Mouse (Mus musculus) kidney, embryonic 14.5 days (tissue): ENCODE data around the gene 3110082J24Rik. TPM values are rescaled to one million over a fixed set of nuclear protein-coding genes. Genes with fewer than 3 reads are reported as not detected.
A peak's percentile ranks its signal among the peaks of the same experiment; 100 is the strongest.

Experiments
- ATAC-seq: fragments of 200-750 bp; cut with Nextera tagmentation; 2 replicates; pipeline ENCODE4 v1.8.0; 2017; ENCODE audit warnings: moderate number of reproducible peaks, mild to moderate bottlenecking, moderate TSS enrichment, moderate library complexity; ENCODE audit not compliant: low FRiP score, low TSS enrichment
- H3K27ac ChIP-seq: fragments of 300-500 bp; sonication (generic); 2 replicates; pipeline ENCODE4 v1.5.1; 2014; ENCODE audit warnings: low read depth, mild to moderate bottlenecking, low read length, moderate library complexity, mixed read lengths
- H3K27me3 ChIP-seq: fragments of 300-500 bp; sonication (generic); 2 replicates; pipeline ENCODE4 v1.6.1; 2014; ENCODE audit warnings: mild to moderate bottlenecking, low read length; ENCODE audit not compliant: control insufficient read depth, insufficient read depth
- H3K36me3 ChIP-seq: fragments of 300-500 bp; sonication (generic); 2 replicates; pipeline ENCODE4 v1.6.1; 2014; ENCODE audit warnings: low read length, mixed read lengths; ENCODE audit not compliant: control insufficient read depth, insufficient read depth
- H3K4me1 ChIP-seq: fragments of 300-500 bp; sonication (generic); 2 replicates; pipeline ENCODE4 v1.6.1; 2014; ENCODE audit warnings: low read length, mixed read lengths; ENCODE audit not compliant: control insufficient read depth, insufficient read depth
- H3K4me2 ChIP-seq: fragments of 300-500 bp; sonication (generic); replicated peaks from 2 replicates; pipeline ENCODE4 v1.6.1; 2014; ENCODE audit warnings: low read depth, mild to moderate bottlenecking, low read length
- H3K4me3 ChIP-seq: fragments of 300-500 bp; sonication (generic); 2 replicates; pipeline ENCODE4 v1.5.1; 2014; ENCODE audit warnings: mild to moderate bottlenecking, low read length
- H3K9ac ChIP-seq: fragments of 300-500 bp; sonication (generic); 2 replicates; pipeline ENCODE4 v1.6.1; 2014; ENCODE audit warnings: low read depth, mild to moderate bottlenecking, low read length, moderate library complexity
- H3K9me3 ChIP-seq: fragments of 300-500 bp; sonication (generic); 2 replicates; pipeline ENCODE4 v1.6.1; 2016; ENCODE audit warnings: low read length; ENCODE audit not compliant: control insufficient read depth
- WGBS: fragments of 180-500 bp; shearing (Covaris S2); extraction: QIAGEN DNeasy Blood & Tissue Kit; methylation state at CpG from one replicate; pipeline ENCODE4 v1.1.7; 2014; 5-methylcytosine and 5-hydroxymethylcytosine counted together
- polyA plus RNA-seq: library from polyadenylated mRNA; unstranded; fragments of >200 nt; fragmentation: Nextera tagmentation; extraction: Ambion mirVana; gene quantifications from 2 replicates; pipeline ENCODE4 v1.2.1, GENCODE M21; 2014

3110082J24Rik gene
- polyA plus RNA-seq, 1 experiment from 2014 or later: not detected

GRCm38 (mm10) chr5:30125587-30125986, 19.7 kb upstream of the 3110082J24Rik start:
- Histone ChIP-seq H3K4me3 (no peak overlapping the region), H3K36me3 (peaks cover 95% of the 10 kb centered on the region), H3K4me2 (no peak overlapping the region), H3K4me1 (no peaks in the 10 kb centered on the region), H3K9ac (no peak overlapping the region), H3K27ac (no peak overlapping the region), H3K9me3 (no peaks in the 10 kb centered on the region), H3K27me3 (no peaks in the 10 kb centered on the region)
- WGBS: 56% methylated on average over 5 of the region's 5 CpGs
- ATAC-seq: no peak

- Histone ChIP-seq H3K4me2 (no peak overlapping the region), H3K9me3 (no peaks in the 10 kb centered on the region), H3K27me3 (no peaks in the 10 kb centered on the region), H3K9ac (no peak overlapping the region), H3K4me3 (no peak overlapping the region), H3K36me3 (peaks cover 93% of the 10 kb centered on the region), H3K27ac (no peak overlapping the region), H3K4me1 (no peaks in the 10 kb centered on the region)
- 94% methylated on average over 6 of the region's 6 CpGs for WGBS
- ATAC-seq: no peak
Observed at GRCm38 (mm10) chr5:30122481-30122880, 16.6 kb upstream of the 3110082J24Rik start.

GRCm38 (mm10) chr5:30120106-30120505, 14.2 kb upstream of the 3110082J24Rik start:
- no peak for ATAC-seq
- no peaks in the 10 kb centered on the region for H3K4me1 ChIP-seq
- peaks cover 70% of the 10 kb centered on the region for H3K36me3 ChIP-seq
- no peak overlapping the region for H3K27ac ChIP-seq
- no peaks in the 10 kb centered on the region for H3K9me3 ChIP-seq
- H3K4me2 ChIP-seq: no peak overlapping the region
- H3K4me3 ChIP-seq: no peak overlapping the region
- H3K27me3 ChIP-seq: 0 out of 2 replicates have a peak, but pooled peaks cover 3% of the 10 kb centered on the region
- H3K9ac ChIP-seq: no peak overlapping the region
- 86% methylated on average over 7 of the region's 7 CpGs for WGBS

- Histone ChIP-seq H3K4me1 (no peaks in the 10 kb centered on the region), H3K27ac (peak overlapping the region; percentile 42; the same call in 1 of the 2 replicates), H3K4me3 (no peak overlapping the region), H3K27me3 (peaks cover 9% of the 10 kb centered on the region), H3K9me3 (no peaks in the 10 kb centered on the region), H3K4me2 (no peak overlapping the region), H3K36me3 (peaks cover 61% of the 10 kb centered on the region), H3K9ac (no peak overlapping the region)
- WGBS: 67% methylated on average over 6 of the region's 6 CpGs
- ATAC-seq: no peak
Observed at GRCm38 (mm10) chr5:30119163-30119562, 13.3 kb upstream of the 3110082J24Rik start.

- no peak for ATAC-seq
- Histone ChIP-seq H3K4me1 (no peaks in the 10 kb centered on the region), H3K27me3 (peaks cover 13% of the 10 kb centered on the region), H3K9me3 (no peaks in the 10 kb centered on the region), H3K4me2 (no peak overlapping the region), H3K36me3 (peaks cover 51% of the 10 kb centered on the region), H3K4me3 (no peak overlapping the region), H3K27ac (no peak overlapping the region), H3K9ac (no peak overlapping the region)
- WGBS: 90% methylated on average over 1 of the region's 1 CpGs
Observed at GRCm38 (mm10) chr5:30118018-30118417, 12.1 kb upstream of the 3110082J24Rik start.

- Histone ChIP-seq H3K4me1 (peaks cover 10% of the 10 kb centered on the region), H3K27me3 (peaks cover 19% of the 10 kb centered on the region), H3K36me3 (peaks cover 28% of the 10 kb centered on the region), H3K27ac (no peak overlapping the region), H3K9ac (no peak overlapping the region), H3K9me3 (no peaks in the 10 kb centered on the region), H3K4me3 (no peak overlapping the region), H3K4me2 (no peak overlapping the region)
- no peak for ATAC-seq
- WGBS: 28% methylated on average over 10 of the region's 10 CpGs
Observed at GRCm38 (mm10) chr5:30115718-30116117, 9.8 kb upstream of the 3110082J24Rik start.

GRCm38 (mm10) chr5:30114761-30115140, 8.9 kb upstream of the 3110082J24Rik start:
- Histone ChIP-seq H3K36me3 (peaks cover 18% of the 10 kb centered on the region), H3K9me3 (no peaks in the 10 kb centered on the region), H3K27me3 (peaks cover 19% of the 10 kb centered on the region), H3K4me1 (peaks cover 19% of the 10 kb centered on the region), H3K4me2 (peak overlapping the region; percentile 92), H3K27ac (no peak overlapping the region), H3K9ac (peak overlapping the region; percentile 50), H3K4me3 (peak overlapping the region; percentile 53)
- peak; percentile 9; the same call in 1 of the 2 replicates for ATAC-seq
- WGBS: under 1% methylated on average over 28 of the region's 28 CpGs

GRCm38 (mm10) chr5:30113881-30114760, 8.2 kb upstream of the 3110082J24Rik start:
- under 1% methylated on average over 91 of the region's 103 CpGs for WGBS
- peak; percentile 74 for ATAC-seq
- Histone ChIP-seq H3K4me3 (peak overlapping the region; percentile 53), H3K27me3 (peaks cover 19% of the 10 kb centered on the region), H3K4me2 (peak overlapping the region; percentile 92), H3K9me3 (no peaks in the 10 kb centered on the region), H3K36me3 (peaks cover 12% of the 10 kb centered on the region), H3K27ac (no peak overlapping the region), H3K9ac (peak overlapping the region; percentile 50), H3K4me1 (peaks cover 19% of the 10 kb centered on the region)

GRCm38 (mm10) chr5:30112533-30113068, 6.7 kb upstream of the 3110082J24Rik start:
- H3K4me3 ChIP-seq: no peak overlapping the region
- ATAC-seq: no peak
- 83% methylated on average over 3 of the region's 3 CpGs for WGBS
- H3K27me3 ChIP-seq: peaks cover 19% of the 10 kb centered on the region
- H3K4me2 ChIP-seq: no peak overlapping the region
- peaks cover 26% of the 10 kb centered on the region for H3K4me1 ChIP-seq
- H3K27ac ChIP-seq: no peak overlapping the region
- H3K9me3 ChIP-seq: no peaks in the 10 kb centered on the region
- H3K36me3 ChIP-seq: no peaks in the 10 kb centered on the region
- H3K9ac ChIP-seq: no peak overlapping the region
